Mouse (Mus musculus): Measurements from ENCODE around the gene Chrm3.
A peak's percentile ranks its signal among the peaks of the same experiment; 100 is the strongest.

The Chrm3 gene

DNA sequence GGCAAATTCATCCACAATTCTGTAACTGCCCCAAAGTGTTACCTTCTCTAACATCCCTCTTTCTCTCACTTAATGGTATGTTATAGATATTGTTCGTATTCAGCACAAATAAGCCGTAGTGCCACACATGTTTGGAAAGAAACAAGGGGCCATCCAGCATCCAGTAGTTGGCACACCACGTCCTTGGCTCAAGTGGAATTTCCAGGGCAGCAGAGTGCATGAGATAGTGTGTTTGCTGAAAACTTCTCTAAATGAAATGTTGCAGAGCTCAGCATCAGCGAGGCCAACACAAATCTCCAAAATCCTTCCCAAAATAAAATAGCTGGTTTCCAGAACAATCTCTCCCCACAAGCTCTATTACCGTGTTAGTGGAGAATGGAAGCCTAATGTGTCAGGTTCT, 473.4 kb downstream of the Chrm3 start:
- DNase-seq, result no peak

DNA sequence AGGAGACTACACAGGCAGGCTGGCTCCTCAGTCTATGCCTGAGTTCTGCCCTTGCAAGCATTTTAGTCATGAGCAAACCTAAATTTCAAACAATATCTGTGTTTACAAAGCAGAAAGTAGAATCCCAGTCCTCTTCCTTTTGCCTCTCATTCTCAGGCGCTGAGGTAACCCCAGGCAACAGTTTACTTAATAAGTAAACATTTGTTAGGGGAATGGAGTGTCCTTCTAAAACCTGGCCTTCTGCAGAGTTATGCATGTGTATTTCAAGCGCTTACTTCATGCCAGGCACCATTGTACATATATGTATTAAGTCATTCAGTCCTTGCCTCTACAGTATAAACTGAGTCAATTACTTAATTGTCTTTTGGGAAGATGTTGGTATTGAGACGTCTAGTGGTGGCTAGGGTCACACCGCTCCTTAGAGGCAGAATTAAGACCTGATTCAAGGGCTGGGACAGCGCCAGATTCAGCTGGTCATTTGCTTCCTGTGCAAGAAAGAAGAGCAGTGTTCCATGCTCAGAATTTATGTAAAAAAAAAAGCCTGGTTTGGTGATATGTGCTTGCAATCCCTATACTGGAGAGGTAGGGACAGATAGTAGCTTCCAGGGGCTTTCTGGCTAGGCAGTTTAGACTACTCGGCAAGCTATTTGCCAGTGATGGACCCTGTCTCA, 474.0 kb downstream of the Chrm3 start:
- peak in 1 of 2 experiments; percentile 7 for DNase-seq

DNA sequence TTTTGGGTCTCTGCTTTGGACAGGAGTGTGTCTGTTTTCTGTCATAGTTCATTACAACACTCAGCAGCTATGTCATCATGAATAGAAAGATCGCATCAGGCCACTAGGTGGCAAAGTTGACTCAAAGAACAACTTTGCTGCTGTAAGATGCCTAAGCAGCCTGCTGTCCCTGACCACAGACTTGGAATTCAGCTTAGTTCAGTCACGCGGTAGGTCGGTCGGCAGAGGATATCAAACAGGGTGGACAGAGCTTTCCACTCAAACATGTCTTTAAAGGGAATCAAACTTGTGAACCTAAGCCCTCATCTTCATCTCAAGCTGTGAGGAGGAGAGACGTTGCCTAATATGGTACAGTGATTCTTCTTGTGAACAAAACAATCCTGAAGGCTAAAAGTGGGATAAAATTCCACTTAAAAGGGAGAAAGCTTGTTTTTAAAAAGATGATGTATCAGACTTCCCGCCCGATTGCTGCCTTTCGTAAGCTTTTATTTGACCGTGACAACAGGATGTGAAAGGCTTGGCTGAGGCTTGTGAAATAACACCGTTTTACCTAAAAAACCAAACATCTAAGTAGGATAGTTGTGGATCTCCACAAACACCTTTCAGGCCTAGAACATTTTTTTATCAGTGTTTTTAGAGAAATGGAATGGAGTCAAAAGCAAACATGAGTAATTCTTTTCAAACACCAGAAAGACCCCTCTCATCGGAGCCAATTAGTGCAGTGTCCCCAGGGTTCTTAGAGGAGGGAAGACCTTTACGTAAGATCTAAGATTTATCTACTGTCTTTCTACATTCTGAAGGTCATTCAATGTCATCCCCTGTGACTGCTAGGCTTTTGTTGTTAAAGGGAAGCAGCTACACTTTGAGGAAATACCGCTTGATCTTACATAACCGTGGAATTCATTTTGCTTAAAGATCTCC, 478.0 kb downstream of the Chrm3 start:
- DNase-seq, result peak; percentile 68 to 77

DNA sequence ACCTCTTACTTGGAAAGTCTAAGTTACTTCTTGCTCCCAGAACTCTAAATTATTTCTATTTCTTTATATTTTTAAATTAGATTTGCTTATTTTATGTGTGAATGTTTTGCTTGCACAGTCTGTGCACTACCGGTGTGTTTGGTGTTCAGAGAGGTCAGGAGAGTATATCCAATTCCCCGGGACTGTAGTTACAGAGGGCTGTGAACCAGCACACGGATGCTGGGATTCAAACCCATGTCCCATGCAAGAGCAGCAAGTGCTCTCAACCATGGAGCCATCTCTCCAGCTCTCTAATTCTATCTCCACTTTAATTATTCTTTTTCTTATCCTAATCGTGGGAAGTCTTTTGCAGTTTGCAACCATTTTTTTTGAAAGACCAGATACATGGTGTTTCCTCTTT, 478.7 kb downstream of the Chrm3 start:
- DNase-seq, result no peak

DNA sequence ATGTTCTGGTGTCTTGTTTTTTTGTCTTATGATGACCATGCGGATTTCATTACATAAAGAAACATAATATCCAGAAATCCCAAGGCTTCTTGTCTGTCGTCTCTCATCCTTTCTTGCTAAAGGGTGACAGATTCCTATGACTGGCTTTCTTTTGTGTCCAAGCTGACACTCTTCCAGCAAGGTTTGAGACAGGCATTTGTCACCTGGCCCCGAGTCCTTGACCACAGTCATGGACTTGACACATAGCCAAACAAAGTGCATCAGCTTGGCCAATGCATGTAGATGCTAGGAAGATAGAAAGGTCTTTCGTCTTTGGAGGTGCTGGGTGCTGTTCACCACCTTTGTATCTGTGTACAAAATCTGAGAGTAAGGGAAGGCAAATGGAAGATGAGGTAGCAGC, 480.2 kb downstream of the Chrm3 start:
- no peak for DNase-seq

DNA sequence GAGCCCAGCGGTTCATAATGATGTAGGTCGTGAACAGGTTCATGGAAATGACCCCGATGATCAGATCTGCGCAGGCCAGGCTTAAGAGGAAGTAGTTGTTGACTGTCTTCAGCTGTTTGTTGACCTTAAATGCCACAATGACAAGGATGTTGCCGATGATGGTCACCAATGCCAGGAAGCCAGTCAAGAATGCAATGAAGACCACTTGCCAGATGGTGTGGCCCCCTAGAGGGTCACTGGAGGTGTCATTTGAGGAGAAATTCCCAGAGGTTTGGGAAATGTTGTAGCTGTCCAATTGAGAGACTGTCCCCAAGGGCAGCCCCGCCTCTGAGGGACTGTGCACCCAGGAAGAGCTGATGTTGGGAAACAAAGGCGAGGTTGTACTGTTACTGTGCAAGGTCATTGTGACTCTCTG, 482.0 kb downstream of the Chrm3 start:
- no peak for DNase-seq

DNA sequence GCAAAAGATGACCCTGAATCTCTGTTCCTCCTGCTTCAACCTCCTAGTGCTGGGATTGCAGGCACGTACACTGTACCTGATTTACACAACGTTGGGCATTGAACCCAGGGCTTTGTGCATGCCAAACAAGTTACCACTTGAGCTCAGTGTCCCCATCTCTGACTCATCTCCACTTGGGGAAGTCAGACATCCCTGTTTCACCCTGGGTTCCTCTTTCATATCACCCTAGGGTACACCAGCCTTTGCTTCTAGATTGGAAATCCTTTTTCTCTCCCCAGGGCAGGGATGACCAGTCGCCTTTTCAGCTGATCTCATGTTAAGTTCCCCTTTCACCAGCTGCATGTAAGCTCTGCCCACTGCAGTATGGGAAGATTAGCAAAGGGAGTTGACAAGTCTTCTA, 487.3 kb downstream of the Chrm3 start:
- no peak for DNase-seq

DNA sequence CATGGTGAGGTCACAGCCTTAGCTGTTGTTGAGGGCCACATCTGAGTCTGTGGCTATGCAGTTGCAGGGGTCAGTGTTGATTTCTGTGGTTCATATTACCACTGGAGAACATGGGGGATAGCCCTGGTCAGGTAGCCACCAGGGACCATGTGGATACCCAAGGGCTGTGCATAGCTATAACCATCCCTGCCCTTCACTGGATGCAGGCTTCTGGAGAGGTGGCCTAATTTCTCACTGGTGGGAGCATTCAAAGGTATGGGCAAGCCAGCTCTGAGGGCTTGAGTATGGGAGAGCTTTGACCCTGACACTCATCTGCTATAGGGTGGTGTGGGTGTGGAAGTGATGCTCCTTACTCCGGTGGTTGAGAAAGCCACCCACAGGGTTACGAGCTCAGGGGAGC, 494.5 kb downstream of the Chrm3 start:
- DNase-seq, result no peak

DNA sequence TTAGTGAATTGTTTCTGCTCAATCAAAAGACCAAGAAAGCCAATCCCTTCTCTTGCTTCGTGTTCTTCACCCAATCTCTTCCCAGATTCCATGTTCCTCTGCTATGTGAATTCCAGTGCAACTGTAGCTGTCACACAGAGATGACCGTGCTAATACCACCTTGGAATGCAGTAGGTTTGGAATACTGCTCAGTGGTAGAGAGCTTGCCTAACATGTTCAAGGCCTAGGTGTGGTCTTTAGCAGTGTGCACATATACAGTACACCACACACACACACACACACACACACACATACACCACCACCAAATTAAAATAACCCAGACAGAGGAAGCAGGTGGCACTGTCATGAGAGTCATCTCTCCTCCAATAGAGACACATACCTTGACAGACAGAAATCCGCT, 513.1 kb downstream of the Chrm3 start:
- DNase-seq, result no peak

DNA sequence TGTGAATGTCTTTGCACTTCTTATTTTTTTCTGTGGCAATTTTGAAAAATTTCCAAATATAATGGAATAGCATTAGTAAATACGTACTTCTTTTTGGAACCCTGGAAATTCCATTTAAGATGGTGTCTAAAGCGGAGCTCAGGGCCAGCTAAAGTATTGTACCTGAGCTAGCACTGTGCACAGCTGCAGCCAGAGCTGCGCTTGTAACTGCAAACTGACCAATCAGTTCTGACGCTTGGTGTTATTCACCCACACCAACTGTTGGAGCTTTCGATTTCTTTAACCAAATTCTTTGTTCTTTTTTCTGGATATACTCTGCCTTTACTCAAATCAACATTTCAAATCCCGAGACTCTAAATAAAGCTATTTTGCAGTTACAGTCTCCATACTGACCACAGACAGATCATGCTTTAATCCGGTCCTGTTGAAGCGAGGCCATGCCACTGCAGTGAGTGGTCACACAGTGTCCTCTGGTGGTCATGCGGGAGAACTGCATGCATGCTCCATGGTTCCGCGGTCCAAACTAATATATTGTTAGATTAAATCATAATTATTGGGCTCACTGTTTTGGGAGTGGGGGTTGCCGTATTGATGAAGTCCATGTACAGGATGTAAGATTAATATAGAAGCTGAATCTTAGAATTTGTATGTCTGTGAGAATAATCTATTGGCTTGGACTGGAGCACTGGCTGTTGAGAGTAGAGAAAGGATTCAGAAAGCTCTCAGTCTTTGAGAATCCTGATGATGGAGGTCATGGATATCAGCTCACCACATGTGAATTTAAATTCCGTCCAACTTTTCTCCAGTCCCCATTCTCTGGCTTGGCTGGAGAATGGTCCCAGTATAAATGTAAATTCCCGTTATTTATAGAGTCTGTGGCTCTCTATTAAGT, 513.9 kb downstream of the Chrm3 start:
- peak; percentile 13 to 48 for DNase-seq

DNA sequence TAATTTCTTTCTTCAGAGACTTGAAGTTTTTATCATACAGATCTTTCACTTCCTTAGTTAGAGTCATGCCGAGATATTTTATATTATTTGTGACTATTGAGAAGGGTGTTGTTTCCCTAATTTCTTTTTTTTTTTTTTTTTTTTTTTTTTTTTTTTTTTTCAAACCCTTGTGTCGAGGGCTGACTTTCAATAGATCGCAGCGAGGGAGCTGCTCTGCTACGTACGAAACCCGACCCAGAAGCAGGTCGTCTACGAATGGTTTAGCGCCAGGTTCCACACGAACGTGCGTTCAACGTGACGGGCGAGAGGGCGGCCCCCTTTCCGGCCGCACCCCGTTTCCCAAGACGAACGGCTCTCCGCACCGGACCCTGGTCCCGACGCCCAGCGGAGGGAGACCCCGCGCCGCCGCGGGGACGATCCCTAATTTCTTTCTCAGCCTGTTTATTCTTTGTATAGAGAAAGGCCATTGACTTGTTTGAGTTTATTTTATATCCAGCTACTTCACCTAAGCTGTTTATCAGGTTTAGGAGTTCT, 526.4 kb downstream of the Chrm3 start:
- DNase-seq, result peak; percentile 19 to 47

DNA sequence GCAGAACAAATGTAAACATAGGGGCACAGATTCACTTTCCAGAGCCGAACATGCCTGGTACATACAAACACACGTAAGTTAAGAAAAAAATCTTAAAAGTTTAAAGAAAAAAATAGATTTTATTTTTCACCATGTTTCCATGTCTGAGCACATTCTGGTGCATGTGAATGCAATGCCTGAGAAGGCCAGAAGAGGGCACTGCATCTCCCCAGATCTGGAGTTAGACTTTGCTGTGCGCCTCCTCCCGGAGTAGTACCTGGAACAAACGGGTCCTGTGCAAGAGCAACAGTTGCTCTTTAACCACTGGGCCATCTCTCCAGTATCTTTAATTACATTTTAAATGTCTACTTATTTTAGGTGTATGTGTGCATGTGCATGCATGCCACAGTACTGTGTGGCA, 534.4 kb downstream of the Chrm3 start:
- DNase-seq, result peak; percentile 8 to 55
